Mouse (Mus musculus) lung, adult 2 months (tissue): ENCODE data around the gene Rbfox2. TPM values are rescaled to one million over a fixed set of nuclear protein-coding genes. Genes with fewer than 3 reads are reported as not detected.
A peak's percentile ranks its signal among the peaks of the same experiment; 100 is the strongest.
"Not testable (repeated sequence)": the region's sequence is repeated elsewhere in the genome, so short reads cannot be mapped to it uniquely, and the experiment has no call there.

Experiments used
- DNase-seq: peaks from one replicate; pipeline ENCODE4 v3.0.0; 2022
- H3K4me1 ChIP-seq: fragments of 200-500 bp; 2 replicates; pipeline ENCODE4 v1.6.1; 2011; ENCODE audit warnings: low read length; ENCODE audit not compliant: control insufficient read depth, insufficient read depth
- H3K4me3 ChIP-seq: fragments of 200-500 bp; replicated peaks from 2 replicates; pipeline ENCODE3; 2011; ENCODE audit warnings: low read depth, mild to moderate bottlenecking, control low read depth, low read length; ENCODE audit errors: extremely low read depth
- CTCF ChIP-seq: fragments of 200-500 bp; IDR thresholded peaks from 2 replicates; pipeline ENCODE4 v1.5.1; 2011; ENCODE audit warnings: mild to moderate bottlenecking, low read length, control low read depth; ENCODE audit not compliant: insufficient read depth
- POLR2A ChIP-seq: fragments of 200-500 bp; IDR thresholded peaks from 2 replicates; pipeline ENCODE4 v1.6.1; 2011; ENCODE audit warnings: low read depth, mild to moderate bottlenecking, control low read depth, low read length, borderline replicate concordance; ENCODE audit errors: extremely low read depth
- WGBS: fragments of 180-500 bp; shearing (Covaris S2); methylation state at CpG from one replicate; pipeline ENCODE4 v1.1.7; 2018; 5-methylcytosine and 5-hydroxymethylcytosine counted together
- polyA plus RNA-seq: library from polyadenylated mRNA; depleted of rRNA; stranded (reverse); fragments of >200 nt; gene quantifications from 2 replicates; pipeline ENCODE4 v1.2.3, GENCODE M21; 2012

Gene Rbfox2
- polyA plus RNA-seq, 1 experiment: 72.0 TPM

- H3K4me3 ChIP-seq: peak overlapping the region; percentile 38
- peak; percentile 69; the same call in 1 of the 2 replicates for TF ChIP-seq POLR2A
- TF ChIP-seq CTCF: peak; percentile 49
- peaks cover 10% of the 10 kb centered on the region; the same call in 1 of the 2 replicates for H3K4me1 ChIP-seq
- peak; percentile 89 for DNase-seq
- WGBS: 2% methylated on average over 32 of the region's 32 CpGs
These were observed 29.6 kb upstream of the Rbfox2 start for GRCm38 (mm10) chr15:77336287-77336967.

DNA sequence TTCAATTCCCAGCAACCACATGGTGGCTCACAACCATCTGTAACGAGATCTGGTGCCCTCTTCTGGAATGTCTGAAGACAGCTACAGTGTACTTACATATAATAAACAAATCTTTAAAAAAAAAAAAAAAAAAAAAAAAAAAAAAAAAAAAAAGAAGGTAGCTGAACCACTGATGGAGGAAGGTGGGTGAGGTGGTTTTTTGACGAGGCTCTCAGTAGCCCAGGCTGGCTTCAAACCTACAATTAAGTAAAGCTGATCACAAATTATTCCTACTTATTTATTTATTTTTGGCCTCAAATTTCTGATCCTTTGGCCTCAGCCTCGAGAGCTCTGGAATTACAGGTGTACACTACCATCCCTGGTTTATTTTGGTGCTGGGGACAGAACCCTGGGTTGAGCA lies 28.4 kb upstream of the Rbfox2 start:
- not testable (repeated sequence) for H3K4me3 ChIP-seq, H3K4me1 ChIP-seq, DNase-seq
- 95% methylated on average over 3 of the region's 3 CpGs for WGBS

DNA sequence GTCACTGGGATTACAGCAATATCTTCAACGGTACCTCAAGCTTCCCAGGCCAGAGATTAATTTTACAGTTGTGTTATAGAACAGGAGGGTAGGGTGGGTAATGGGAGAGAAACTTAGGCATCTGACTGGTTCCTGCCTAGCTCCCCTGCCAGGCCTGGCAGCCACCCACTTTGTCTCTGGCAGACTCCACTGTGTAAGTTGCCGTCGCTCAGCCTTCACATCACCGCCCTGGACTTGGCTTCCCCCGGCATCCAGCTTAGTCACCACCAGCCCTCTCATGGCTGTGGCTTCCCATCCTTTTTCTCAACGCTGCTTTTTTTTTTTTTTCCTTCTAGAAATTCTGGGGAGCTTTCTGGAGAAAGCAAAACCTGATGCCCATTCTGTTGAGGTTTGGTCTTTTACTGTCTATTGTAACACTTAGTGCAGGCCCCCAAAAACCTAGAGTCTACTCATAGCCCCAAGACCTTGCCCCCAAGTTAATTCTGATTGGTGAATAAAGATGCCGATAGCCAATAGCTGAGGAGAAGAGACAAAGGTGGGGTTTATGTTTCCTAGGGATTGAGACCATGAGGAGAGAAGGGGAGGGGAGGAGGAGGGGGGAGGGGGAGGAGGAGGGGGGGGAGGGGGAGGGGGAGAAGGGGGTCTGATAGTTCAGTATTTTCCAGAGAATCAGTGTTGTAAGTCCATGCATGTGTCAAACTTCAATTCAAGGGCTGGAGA lies 25.6 kb upstream of the Rbfox2 start:
- 64% methylated on average over 7 of the region's 7 CpGs for WGBS
- TF ChIP-seq CTCF: no peak
- DNase-seq: no peak
- Histone ChIP-seq H3K4me3 (no peak overlapping the region), H3K4me1 (0 out of 2 replicates have a peak, but pooled peaks cover 6% of the 10 kb centered on the region)

DNA sequence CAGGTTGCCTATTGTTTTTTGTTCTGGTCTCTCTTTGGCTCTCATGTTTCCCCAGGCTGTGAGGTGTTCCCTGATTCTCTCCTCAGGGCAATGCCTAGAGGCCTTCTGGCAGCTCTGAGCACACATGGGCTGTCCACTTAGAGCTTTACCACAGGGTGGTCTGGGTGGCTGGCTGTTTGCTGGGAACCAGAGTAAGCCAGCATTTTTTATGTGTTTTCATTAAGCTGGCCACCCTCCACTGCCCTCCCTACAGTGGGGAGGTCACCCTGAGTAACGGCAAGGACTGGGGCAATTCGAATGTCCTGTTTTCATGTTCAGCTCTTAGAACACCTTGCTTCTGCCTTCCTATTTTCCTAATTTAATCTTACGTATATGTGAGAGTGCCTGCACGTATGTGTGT lies 24.6 kb upstream of the Rbfox2 start:
- DNase-seq: no peak
- no peak for TF ChIP-seq CTCF
- TF ChIP-seq POLR2A: no peak
- Histone ChIP-seq H3K4me3 (no peak overlapping the region), H3K4me1 (0 out of 2 replicates have a peak, but pooled peaks cover 2% of the 10 kb centered on the region)
- 78% methylated on average over 4 of the region's 4 CpGs for WGBS

DNA sequence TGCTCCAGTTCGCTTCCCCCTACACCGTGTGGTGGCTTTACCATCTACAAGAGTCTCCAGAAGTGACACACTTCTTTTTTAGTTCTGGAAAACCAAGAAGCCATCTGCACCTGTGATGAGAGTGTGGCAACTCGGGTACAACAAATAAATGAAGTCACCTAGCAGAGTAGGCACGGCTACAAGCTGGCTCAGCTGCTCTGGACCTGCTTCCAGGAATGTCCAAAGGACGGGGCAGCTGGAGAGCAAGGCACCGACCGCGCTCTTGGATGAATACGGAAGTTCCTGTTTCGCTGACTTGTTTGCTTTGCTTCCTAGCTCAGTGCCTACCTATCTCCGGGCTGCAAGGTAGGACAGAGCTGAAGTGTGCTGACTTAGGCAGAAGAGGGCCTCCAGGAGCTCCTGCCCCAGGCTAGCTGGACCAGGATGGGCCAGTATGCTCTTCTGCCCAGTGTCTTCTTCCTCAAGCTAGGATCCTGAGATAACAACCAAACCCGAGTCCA lies 22.9 kb upstream of the Rbfox2 start:
- TF ChIP-seq POLR2A (no peak), CTCF (no peak)
- H3K4me1 ChIP-seq: no peaks in the 10 kb centered on the region
- no peak overlapping the region for H3K4me3 ChIP-seq
- 58% methylated on average over 12 of the region's 12 CpGs for WGBS
- no peak for DNase-seq

- H3K4me3 ChIP-seq: no peak overlapping the region
- WGBS: 72% methylated on average over 4 of the region's 4 CpGs
- TF ChIP-seq CTCF (no peak), POLR2A (no peak)
- no peak for DNase-seq
- H3K4me1 ChIP-seq: no peaks in the 10 kb centered on the region
These were observed 19.6 kb upstream of the Rbfox2 start for GRCm38 (mm10) chr15:77326361-77326760.

- no peak overlapping the region for H3K4me3 ChIP-seq
- no peak for DNase-seq
- no peaks in the 10 kb centered on the region for H3K4me1 ChIP-seq
- WGBS: 90% methylated on average over 11 of the region's 11 CpGs
- no peak for TF ChIP-seq POLR2A
- no peak for TF ChIP-seq CTCF
These were observed 17.6 kb upstream of the Rbfox2 start for GRCm38 (mm10) chr15:77324426-77324825.

- TF ChIP-seq POLR2A: no peak
- TF ChIP-seq CTCF: no peak
- Histone ChIP-seq H3K4me1 (no peaks in the 10 kb centered on the region), H3K4me3 (no peak overlapping the region)
- 73% methylated on average over 10 of the region's 10 CpGs for WGBS
- DNase-seq: no peak
These were observed 16.4 kb upstream of the Rbfox2 start for GRCm38 (mm10) chr15:77323226-77323625.

- WGBS: 18% methylated on average over 6 of the region's 6 CpGs
- peaks cover 7% of the 10 kb centered on the region; the same call in 1 of the 2 replicates for H3K4me1 ChIP-seq
- H3K4me3 ChIP-seq: no peak overlapping the region
- DNase-seq: no peak
- TF ChIP-seq POLR2A: no peak
- TF ChIP-seq CTCF: no peak
These were observed 6.9 kb upstream of the Rbfox2 start for GRCm38 (mm10) chr15:77313701-77314100.

DNA sequence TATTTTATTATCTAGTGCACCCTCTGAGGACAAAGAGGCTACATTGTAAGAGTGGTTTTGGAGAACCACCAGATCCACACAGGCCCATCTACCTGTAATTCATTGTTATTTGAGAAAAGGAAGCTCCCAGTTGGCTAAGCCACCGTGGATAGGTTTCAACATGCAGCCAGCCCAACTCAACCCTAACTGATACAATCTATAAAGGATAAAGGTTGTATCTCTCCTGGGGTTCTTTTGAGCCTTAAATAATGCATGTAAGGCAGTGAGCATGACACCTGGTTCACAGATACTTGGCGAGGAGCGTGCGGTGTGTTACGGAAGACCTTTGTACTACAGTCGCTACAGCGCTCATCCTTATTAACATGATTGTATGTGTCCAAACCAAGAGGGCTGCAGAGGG lies 6.0 kb upstream of the Rbfox2 start:
- Histone ChIP-seq H3K4me3 (no peak overlapping the region), H3K4me1 (peaks cover 7% of the 10 kb centered on the region; the same call in 1 of the 2 replicates)
- no peak for DNase-seq
- TF ChIP-seq CTCF: no peak
- no peak for TF ChIP-seq POLR2A
- 96% methylated on average over 7 of the region's 7 CpGs for WGBS
